Mouse (Mus musculus): ENCODE measurements around the gene Olfm3.

DNA sequence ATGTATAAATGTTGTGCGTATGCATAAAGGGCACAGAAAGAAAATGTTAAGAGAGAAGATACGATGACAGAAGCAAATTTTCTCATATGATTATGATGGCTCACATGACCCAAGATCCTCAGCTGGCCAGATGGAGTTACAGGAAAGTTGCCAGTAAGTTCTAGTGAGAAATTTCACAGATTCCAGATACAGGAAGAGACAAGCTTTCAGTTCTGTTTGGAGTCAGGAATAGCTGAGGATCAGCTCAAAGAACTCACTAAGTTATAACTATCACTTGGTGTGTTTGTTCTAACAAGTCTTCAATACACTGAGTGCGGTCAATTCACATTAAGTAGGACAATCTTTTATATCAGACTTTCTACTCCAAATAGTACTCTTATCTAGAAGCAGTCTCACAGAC lies 16.2 kb downstream of the Olfm3 start:
- TF ChIP-seq POLR2A (IDR thresholded peaks at IDR 0.05; ENCODE audit: extremely low read depth, insufficient read depth, low read length) = no peak
- TF ChIP-seq CTCF (IDR thresholded peaks at IDR 0.05; ENCODE audit: low read depth, low read length) = no peak
